Mouse (Mus musculus) heart, adult 2 months (tissue): ENCODE measurements around the gene Lrrc2. TPM values are rescaled to one million over a fixed set of nuclear protein-coding genes. Genes with fewer than 3 reads are reported as not detected.

Source experiments
- DNase-seq, 2 experiments: peaks; one replicate each; pipeline ENCODE4 v3.0.0; 2021
- H3K27ac ChIP-seq: fragments of 200-600 bp; 2 replicates; pipeline ENCODE4 v1.8.1; 2022
- H3K27me3 ChIP-seq: fragments of 200-500 bp; 2 replicates; pipeline ENCODE4 v1.6.1; 2012; ENCODE audit warnings: mild to moderate bottlenecking, low read length, inconsistent platforms, mixed read lengths; ENCODE audit not compliant: control insufficient read depth, insufficient read depth
- H3K36me3 ChIP-seq: fragments of 200-500 bp; 2 replicates; pipeline ENCODE4 v1.6.1; 2012; ENCODE audit warnings: low read length, inconsistent platforms; ENCODE audit not compliant: control insufficient read depth, insufficient read depth
- H3K4me1 ChIP-seq: fragments of 200-500 bp; 2 replicates; pipeline ENCODE4 v1.6.1; 2011; ENCODE audit warnings: low read length; ENCODE audit not compliant: control insufficient read depth, insufficient read depth
- H3K4me3 ChIP-seq: fragments of 200-600 bp; 2 replicates; pipeline ENCODE4 v1.8.1; 2022
- H3K79me2 ChIP-seq: fragments of 200-500 bp; replicated peaks from 2 replicates; pipeline ENCODE4 v1.6.1; 2012; ENCODE audit warnings: mild to moderate bottlenecking, inconsistent platforms, low read length, moderate library complexity, mixed read lengths; ENCODE audit not compliant: control insufficient read depth, insufficient read depth
- H3K9ac ChIP-seq: fragments of 200-500 bp; 2 replicates; pipeline ENCODE4 v1.6.1; 2012; ENCODE audit warnings: low read depth, mild to moderate bottlenecking, control low read depth, inconsistent platforms, low read length, mixed read lengths
- CTCF ChIP-seq: fragments of 200-600 bp; IDR thresholded peaks from 2 replicates; pipeline ENCODE4 v1.8.1; 2022; ENCODE audit warnings: antibody characterized with exemption, mild to moderate bottlenecking, moderate library complexity
- EP300 ChIP-seq: fragments of 200-500 bp; IDR thresholded peaks from 2 replicates; pipeline ENCODE4 v1.6.1; 2011; ENCODE audit warnings: low read depth, low read length, control low read depth; ENCODE audit not compliant: insufficient read depth
- POLR2A ChIP-seq: fragments of 200-500 bp; IDR thresholded peaks from 2 replicates; pipeline ENCODE4 v1.6.1; 2011; ENCODE audit warnings: mild to moderate bottlenecking, low read depth, low read length, control low read depth; ENCODE audit not compliant: insufficient read depth
- WGBS: fragments of 180-500 bp; shearing (Covaris S2); methylation state at CpG from one replicate; pipeline ENCODE4 v1.1.7; 2018; 5-methylcytosine and 5-hydroxymethylcytosine counted together
- intact Hi-C: fragments of 180-260 bp; cut with DNase I; formaldehyde crosslinking; loops from one replicate; pipeline ENCODE4 v1.15.1; 2025
- polyA plus RNA-seq: library from polyadenylated mRNA; depleted of rRNA; stranded (reverse); fragments of >200 nt; gene quantifications from 2 replicates; pipeline ENCODE4 v1.2.3, GENCODE M21; 2012
- total RNA-seq, 2 experiments: library from RNA; stranded (reverse); gene quantifications; 2 replicates each; pipeline ENCODE4 v1.2.3; 2021

The Lrrc2 gene
- total and polyA plus RNA-seq, 3 experiments, result 57.3 to 289 (median 223) TPM

GRCm38 (mm10) chr9:110985541-110985940 is 34.2 kb downstream of the Lrrc2 start:
- no peak overlapping the region for H3K4me3 ChIP-seq
- no peak overlapping the region for H3K9ac ChIP-seq
- no peaks in the 10 kb centered on the region for H3K79me2 ChIP-seq
- DNase-seq, result no peak
- intact Hi-C loops, result no loop called here
- no peaks in the 10 kb centered on the region for H3K4me1 ChIP-seq
- H3K36me3 ChIP-seq, result no peaks in the 10 kb centered on the region
- TF ChIP-seq CTCF (no peak), POLR2A (no peak), EP300 (no peak)
- no peak overlapping the region for H3K27ac ChIP-seq
- no peaks in the 10 kb centered on the region for H3K27me3 ChIP-seq
- whole genome bisulfite sequencing, result 93% methylated on average over 5 of the region's 5 CpGs

- H3K4me1 ChIP-seq, result peaks cover 1% of the 10 kb centered on the region; the same call in 1 of the 2 replicates
- TF ChIP-seq EP300 (no peak), POLR2A (no peak), CTCF (no peak)
- no peaks in the 10 kb centered on the region for H3K36me3 ChIP-seq
- intact Hi-C loops, result no loop called here
- no peak overlapping the region for H3K9ac ChIP-seq
- H3K79me2 ChIP-seq, result no peaks in the 10 kb centered on the region
- H3K27me3 ChIP-seq, result no peaks in the 10 kb centered on the region
- 71% methylated on average over 8 of the region's 8 CpGs for WGBS
- no peak for DNase-seq
- H3K27ac ChIP-seq, result no peak overlapping the region
- H3K4me3 ChIP-seq, result no peak overlapping the region
Observed at GRCm38 (mm10) chr9:110985951-110986350, 34.6 kb downstream of the Lrrc2 start.

- no peak overlapping the region for H3K9ac ChIP-seq
- peaks cover 2% of the 10 kb centered on the region; the same call in 1 of the 2 replicates for H3K4me1 ChIP-seq
- 79% methylated on average over 4 of the region's 4 CpGs for WGBS
- no peaks in the 10 kb centered on the region for H3K79me2 ChIP-seq
- intact Hi-C loops, result no loop called here
- H3K4me3 ChIP-seq, result no peak overlapping the region
- no peak overlapping the region for H3K27ac ChIP-seq
- no peak for TF ChIP-seq CTCF
- no peak for TF ChIP-seq POLR2A
- no peaks in the 10 kb centered on the region for H3K27me3 ChIP-seq
- no peaks in the 10 kb centered on the region for H3K36me3 ChIP-seq
- no peak for DNase-seq
Observed at GRCm38 (mm10) chr9:110987331-110987730, 36.0 kb downstream of the Lrrc2 start.

GRCm38 (mm10) chr9:110988078-110988477 is 36.7 kb downstream of the Lrrc2 start:
- no peaks in the 10 kb centered on the region for H3K27me3 ChIP-seq
- DNase-seq, result no peak
- no peak overlapping the region for H3K9ac ChIP-seq
- H3K4me1 ChIP-seq, result peaks cover 2% of the 10 kb centered on the region; the same call in 1 of the 2 replicates
- H3K79me2 ChIP-seq, result no peaks in the 10 kb centered on the region
- no peak overlapping the region for H3K27ac ChIP-seq
- TF ChIP-seq CTCF (no peak), POLR2A (no peak), EP300 (no peak)
- H3K36me3 ChIP-seq, result no peaks in the 10 kb centered on the region
- intact Hi-C loops, result no loop called here
- 83% methylated on average over 3 of the region's 3 CpGs for WGBS
- no peak overlapping the region for H3K4me3 ChIP-seq

GRCm38 (mm10) chr9:110989141-110989540 is 37.8 kb downstream of the Lrrc2 start:
- intact Hi-C loops, result no loop called here
- Histone ChIP-seq H3K79me2 (no peaks in the 10 kb centered on the region), H3K4me3 (peak overlapping the region; percentile 57), H3K9ac (peak overlapping the region; percentile 35; the same call in 1 of the 2 replicates), H3K36me3 (no peaks in the 10 kb centered on the region), H3K4me1 (peaks cover 2% of the 10 kb centered on the region; the same call in 1 of the 2 replicates), H3K27me3 (no peaks in the 10 kb centered on the region), H3K27ac (peak overlapping the region; percentile 92)
- 50% methylated on average over 4 of the region's 4 CpGs for WGBS
- no peak for DNase-seq
- no peak for TF ChIP-seq CTCF
- TF ChIP-seq POLR2A, result no peak
- no peak for TF ChIP-seq EP300

- intact Hi-C loops, result no loop called here
- H3K27ac ChIP-seq, result peak overlapping the region; percentile 92
- H3K36me3 ChIP-seq, result no peaks in the 10 kb centered on the region
- H3K79me2 ChIP-seq, result no peaks in the 10 kb centered on the region
- peak overlapping the region; percentile 37 for H3K9ac ChIP-seq
- H3K4me3 ChIP-seq, result peak overlapping the region; percentile 57
- no peaks in the 10 kb centered on the region for H3K27me3 ChIP-seq
- H3K4me1 ChIP-seq, result peaks cover 3% of the 10 kb centered on the region
- DNase-seq, result no peak
- 82% methylated on average over 2 of the region's 2 CpGs for WGBS
- TF ChIP-seq POLR2A, result no peak
- no peak for TF ChIP-seq CTCF
- no peak for TF ChIP-seq EP300
Observed at GRCm38 (mm10) chr9:110989543-110989942, 38.2 kb downstream of the Lrrc2 start.
